Comparison of ENCODE assay signal across 30 mouse cellular contexts in genomic region chr9:108010385-108010784, GRCm38 (mm10). TPM values are rescaled to one million over a fixed set of nuclear protein-coding genes. Genes with fewer than 3 reads are reported as not detected.
DNase-seq lines count a peak whose midpoint lies in the region; ATAC-seq and TF ChIP-seq lines count a peak whose summit lies in the region.
"Had no signal": no experiment of that assay in that cellular context is flagged by ENCODE, and none has a peak within 500 bp of the region (broad histone marks: within the 10 kb centered on the region; RNA-seq: fewer than 3 reads in every experiment).

No protein-coding gene starts in this region.

- H3K79me2 ChIP-seq in MEL (ENCODE audit: control insufficient read depth, insufficient read depth, low read length, poor library complexity) = peaks cover 33% of the 10 kb centered on the region

- TF ChIP-seq RAD21 in MEL (IDR thresholded peaks at IDR 0.05; ENCODE audit: low read depth, low read length) = no peak

- no peaks in the 10 kb centered on the region for H3K9me3 ChIP-seq in MEL (replicated peaks; ENCODE audit: insufficient read depth, low read length)
- no peaks in the 10 kb centered on the region for H3K9me3 ChIP-seq in midbrain, embryonic 14.5 days (ENCODE audit: control insufficient read depth, low read length)
- H3K9me3 ChIP-seq: heart, embryonic 13.5 days; hindbrain, embryonic 13.5 days; limb, embryonic 12.5 days; liver, embryonic 13.5 days; megakaryocyte, embryonic 14.5 days; midbrain, embryonic 15.5 days; neural tube, embryonic 13.5 days had no signal

- no peak for TF ChIP-seq POLR2A in MEL (IDR thresholded peaks at IDR 0.05; ENCODE audit: control insufficient read depth in 1 of 2, insufficient read depth in 1 of 2, low read depth in 1 of 2, low read length in 2 of 2, poor library complexity in 1 of 2)

- TF ChIP-seq EP300 in MEL (IDR thresholded peaks at IDR 0.05; ENCODE audit: low read depth in 1 of 2, low read length in 2 of 2) = no peak

- intact Hi-C loops in heart, postnatal 14 days (cut with DNase I) = no loop called here

- no peak overlapping the region for H3K4me3 ChIP-seq in MEL (ENCODE audit: control insufficient read depth in 1 of 2, insufficient read depth in 1 of 2, low read depth in 2 of 2, low read length in 2 of 2)
- H3K4me3 ChIP-seq in midbrain, embryonic 14.5 days (replicated peaks; ENCODE audit: low read depth, low read length) = no peak overlapping the region
- H3K4me3 ChIP-seq: heart, adult 2 months; heart, embryonic 13.5 days; hindbrain, embryonic 13.5 days; limb, embryonic 12.5 days; liver, embryonic 13.5 days; megakaryocyte, embryonic 14.5 days; midbrain, embryonic 15.5 days; neural tube, embryonic 13.5 days had no signal

- H3K4me1 ChIP-seq in MEL (ENCODE audit: control insufficient read depth in 1 of 2, insufficient read depth in 2 of 2, low read length in 2 of 2) = peaks cover 4 to 6% of the 10 kb centered on the region in 2 experiments; a peak in 3 of 4 replicates
- H3K4me1 ChIP-seq in midbrain, embryonic 14.5 days (ENCODE audit: control insufficient read depth, insufficient read depth, low read length) = peaks cover 1% of the 10 kb centered on the region; the same call in 1 of the 2 replicates
- H3K4me1 ChIP-seq: limb, embryonic 12.5 days had no signal

- H3K4me2 ChIP-seq in midbrain, embryonic 14.5 days (ENCODE audit: low read length) = no peak overlapping the region
- H3K4me2 ChIP-seq: heart, embryonic 13.5 days; hindbrain, embryonic 13.5 days; limb, embryonic 12.5 days; liver, embryonic 13.5 days; lung, embryonic 14.5 days; midbrain, embryonic 15.5 days; neural tube, embryonic 13.5 days had no signal

- peaks cover 9 to 10% of the 10 kb centered on the region in 2 experiments for H3K36me3 ChIP-seq in MEL (ENCODE audit: control insufficient read depth in 1 of 2, insufficient read depth in 2 of 2, low read length in 2 of 2)
- 0 out of 2 replicates have a peak, but pooled peaks cover 7% of the 10 kb centered on the region for H3K36me3 ChIP-seq in midbrain, embryonic 14.5 days (ENCODE audit: control insufficient read depth, insufficient read depth, low read length)
- H3K36me3 ChIP-seq: midbrain, embryonic 15.5 days had no signal

- no peak for TF ChIP-seq CTCF in MEL (IDR thresholded peaks at IDR 0.05 in 2 of 3, conservative IDR thresholded peaks at IDR 0.05 in 1 of 3; ENCODE audit: control insufficient read depth in 1 of 3, insufficient read depth in 1 of 3, low read depth in 2 of 3, low read length in 3 of 3, poor library complexity in 1 of 3, severe bottlenecking in 1 of 3)

- H3K9ac ChIP-seq in MEL (ENCODE audit: control insufficient read depth, low read depth, low read length, poor library complexity, severe bottlenecking) = no peak overlapping the region
- H3K9ac ChIP-seq in midbrain, embryonic 14.5 days (replicated peaks; ENCODE audit: low read length) = no peak overlapping the region
- H3K9ac ChIP-seq: heart, embryonic 13.5 days; hindbrain, embryonic 13.5 days; limb, embryonic 12.5 days; liver, embryonic 13.5 days; lung, embryonic 14.5 days; midbrain, embryonic 15.5 days; neural tube, embryonic 13.5 days had no signal

- no peaks in the 10 kb centered on the region for H3K27me3 ChIP-seq in MEL (ENCODE audit: control insufficient read depth in 1 of 2, insufficient read depth in 2 of 2, low read length in 2 of 2)
- no peaks in the 10 kb centered on the region for H3K27me3 ChIP-seq in midbrain, embryonic 14.5 days (ENCODE audit: control insufficient read depth, insufficient read depth, low read length)
- H3K27me3 ChIP-seq: heart, embryonic 13.5 days; hindbrain, embryonic 13.5 days; limb, embryonic 12.5 days; liver, embryonic 13.5 days; megakaryocyte, embryonic 14.5 days; midbrain, embryonic 15.5 days; neural tube, embryonic 13.5 days had no signal

- ATAC-seq in midbrain, embryonic 14.5 days (ENCODE audit: low FRiP score, low TSS enrichment) = no peak
- ATAC-seq: forebrain, embryonic 14.5 days; midbrain, embryonic 15.5 days had no signal

- no peak overlapping the region for H3K27ac ChIP-seq in MEL (ENCODE audit: control insufficient read depth, low read depth, low read length)
- no peak overlapping the region for H3K27ac ChIP-seq in midbrain, embryonic 14.5 days (replicated peaks; ENCODE audit: low read depth, low read length)
- H3K27ac ChIP-seq: heart, adult 2 months; heart, embryonic 13.5 days; hindbrain, embryonic 13.5 days; limb, embryonic 12.5 days; liver, embryonic 13.5 days; midbrain, embryonic 15.5 days; neural tube, embryonic 13.5 days had no signal

- DNase-seq in 3134 (ENCODE audit: extremely low read depth, insufficient read length, low spot score) = peak; percentile 18
- DNase-seq in CD4-positive helper T cell, adult 2 months (ENCODE audit: low read depth, low spot score) = peak; percentile 38
- DNase-seq in MEL (ENCODE audit: low read depth, low spot score) = peak; percentile 28
- peak; percentile 58 for DNase-seq in induced T-regulatory cell, adult 2 months (ENCODE audit: low read depth)
- DNase-seq in midbrain, embryonic 14.5 days = no peak
- no peak for DNase-seq in lung, adult 18-20 months
- DNase-seq in heart, postnatal 14 days = no peak
- no peak for DNase-seq in urinary bladder, postnatal 10 days (ENCODE audit: low spot score)
- DNase-seq: adrenal gland, postnatal 10 days; cerebellum, adult 8-10 months; cerebellum, postnatal 36 days; gastrocnemius, postnatal 36 days; heart, adult 2 months; kidney, adult 2 months; kidney, postnatal 10 days; layer of hippocampus, postnatal 36 days; liver, embryonic 13.5 days; lung, embryonic 14.5 days; retina, postnatal 1 day; right cerebral cortex, postnatal 25 days; spleen, adult 18-20 months; thymus, postnatal 36 days had no signal

TF ChIP-seq in MEL, 35 proteins besides CTCF, POLR2A, EP300 and RAD21:
- peak; percentile 81 for TF ChIP-seq MXI1 (IDR thresholded peaks at IDR 0.05; ENCODE audit: low read depth, low read length)
- no peak for TF ChIP-seq ZNF384 (IDR thresholded peaks at IDR 0.05; ENCODE audit: low read depth, low read length)

RNA-seq across cellular contexts. Expression of gene Ip6k1, which starts 8.1 kb away (rescaled TPM):
- 35.5 and 37.2 TPM in 2 replicates for total RNA-seq in MEL (2012; rRNA removed)
- polyA plus RNA-seq in MEL (2012; ENCODE audit: insufficient read depth in 1 of 2, insufficient read length in 2 of 2, low read depth in 1 of 2, low replicate concordance in 2 of 2, missing spikeins in 1 of 2) = 10 to 100 TPM; 31.8 to 59.1 TPM
- polyA plus RNA-seq in midbrain, embryonic 14.5 days (2014; fragmentation: Nextera tagmentation; extraction: Ambion mirVana) = 61.1 and 64.4 TPM in 2 replicates
- 10 to 100 TPM; 50.7 to 56.7 TPM for total RNA-seq in heart, postnatal 14 days (2021)

RNA-seq across cellular contexts. Expression of gene Gm20662, which starts 14.2 kb away (rescaled TPM):
- total RNA-seq in MEL (2012; rRNA removed) = 0.62 and 0.73 TPM in 2 replicates
- polyA plus RNA-seq in MEL (2012; ENCODE audit: insufficient read depth in 1 of 2, insufficient read length in 2 of 2, low read depth in 1 of 2, low replicate concordance in 2 of 2, missing spikeins in 1 of 2) = 1 to 10 TPM in 1 of 2 experiments, not detected in 1; 1.2 TPM
- 0.72 TPM in 1 of 2 replicates, not detected in the other for polyA plus RNA-seq in midbrain, embryonic 14.5 days (2014; fragmentation: Nextera tagmentation; extraction: Ambion mirVana)
- total RNA-seq in heart, postnatal 14 days (2021) = under 1 TPM; 0.50 to 0.98 TPM
- total RNA-seq: gastrocnemius, postnatal 36 days had no signal
- polyA plus RNA-seq: embryonic facial prominence, embryonic 14.5 days; neural tube, embryonic 13.5 days had no signal

RNA-seq across cellular contexts. Expression of gene Cdhr4, which starts 18.1 kb away (rescaled TPM):
- 0.65 and 1.5 TPM in 2 replicates for total RNA-seq in MEL (2012; rRNA removed)
- 1 to 10 TPM in 1 of 2 experiments, not detected in 1; 4.4 TPM for polyA plus RNA-seq in MEL (2012; ENCODE audit: insufficient read depth in 1 of 2, insufficient read length in 2 of 2, low read depth in 1 of 2, low replicate concordance in 2 of 2, missing spikeins in 1 of 2)
- polyA plus RNA-seq in midbrain, embryonic 14.5 days (2014; fragmentation: Nextera tagmentation; extraction: Ambion mirVana) = 1.1 and 1.2 TPM in 2 replicates
- total RNA-seq in heart, postnatal 14 days (2021) = 1 to 10 TPM; 2.4 to 2.7 TPM

RNA-seq across cellular contexts. Expression of gene Inka1, which starts 24.7 kb away (rescaled TPM):
- total RNA-seq in MEL (2012; rRNA removed) = 54.1 and 65.3 TPM in 2 replicates
- 10 to 100 TPM in 1 of 2 experiments, not detected in 1; 60.7 TPM for polyA plus RNA-seq in MEL (2012; ENCODE audit: insufficient read depth in 1 of 2, insufficient read length in 2 of 2, low read depth in 1 of 2, low replicate concordance in 2 of 2, missing spikeins in 1 of 2)
- polyA plus RNA-seq in midbrain, embryonic 14.5 days (2014; fragmentation: Nextera tagmentation; extraction: Ambion mirVana) = 12.1 and 13.3 TPM in 2 replicates
- total RNA-seq in heart, postnatal 14 days (2021) = 10 to 100 TPM; 11.1 to 12.7 TPM

RNA-seq across cellular contexts. Expression of gene Gm20661, which starts 27.5 kb away (rescaled TPM):
- total RNA-seq in MEL (2012; rRNA removed) = 0.26 and 0.35 TPM in 2 replicates
- polyA plus RNA-seq in MEL (2012; ENCODE audit: insufficient read depth in 1 of 2, insufficient read length in 2 of 2, low read depth in 1 of 2, low replicate concordance in 2 of 2, missing spikeins in 1 of 2) = under 1 TPM in 1 of 2 experiments, not detected in 1; 0.85 TPM
- 0.47 and 0.49 TPM in 2 replicates for polyA plus RNA-seq in midbrain, embryonic 14.5 days (2014; fragmentation: Nextera tagmentation; extraction: Ambion mirVana)
- under 1 TPM; 0.61 to 0.65 TPM for total RNA-seq in heart, postnatal 14 days (2021)
- total RNA-seq: gastrocnemius, postnatal 36 days; heart, adult 2 months had no signal

Comparison
In these comparisons a context has a peak if more than half of its experiments do, and no peak if none do; other contexts are left out.
1. DNase-seq: peak in 3134 (single experiment), CD4-positive helper T cell, adult 2 months (single experiment), MEL (single experiment) and induced T-regulatory cell, adult 2 months (single experiment); none in midbrain, embryonic 14.5 days (single experiment), lung, adult 18-20 months (0 of 2), heart, postnatal 14 days (0 of 2) and urinary bladder, postnatal 10 days (single experiment).